Mouse (Mus musculus): ENCODE measurements around the gene Hist1h3c.

GRCm38 (mm10) chr13:23778339-23778738 is 32.9 kb upstream of the Hist1h3c start:
- TF ChIP-seq CTCF (IDR thresholded peaks at IDR 0.05; ENCODE audit: control insufficient read depth, insufficient read depth, insufficient replicate concordance, low read depth, low read length) (no peak), POLR2A (IDR thresholded peaks at IDR 0.05; ENCODE audit: control insufficient read depth, low read depth, low read length) (no peak)

Data from testis, adult 2 months (tissue).